Mouse (Mus musculus) bone marrow macrophage, adult 2 months (primary cell): ENCODE results near the gene Klhl5.

Experiments
- CTCF ChIP-seq: IDR thresholded peaks from 2 replicates; pipeline ENCODE4 v1.5.1; 2012; ENCODE audit warnings: low read depth, mild to moderate bottlenecking, low read length, moderate library complexity
- POLR2A ChIP-seq: IDR thresholded peaks from 2 replicates; pipeline ENCODE4 v1.6.1; 2012; ENCODE audit warnings: mild to moderate bottlenecking, low read depth, low read length, borderline replicate concordance

- no peak for TF ChIP-seq CTCF
- TF ChIP-seq POLR2A, result no peak
These were observed 9.4 kb downstream of the Klhl5 start for GRCm38 (mm10) chr5:65116789-65117188.
